Mouse (Mus musculus) kidney, adult 2 months (tissue): ENCODE data around the gene Pld1.

Experiments
- CTCF ChIP-seq: fragments of 200-500 bp; conservative IDR thresholded peaks from 2 replicates; pipeline ENCODE4 v1.5.1; 2011; ENCODE audit warnings: low read depth, mild to moderate bottlenecking, control low read depth, low read length, moderate library complexity, mixed read lengths; ENCODE audit not compliant: insufficient read depth, insufficient read length
- POLR2A ChIP-seq: fragments of 200-500 bp; IDR thresholded peaks from one replicate; pipeline ENCODE4 v1.6.1; 2011; ENCODE audit warnings: low read depth, low read length, control low read depth

DNA sequence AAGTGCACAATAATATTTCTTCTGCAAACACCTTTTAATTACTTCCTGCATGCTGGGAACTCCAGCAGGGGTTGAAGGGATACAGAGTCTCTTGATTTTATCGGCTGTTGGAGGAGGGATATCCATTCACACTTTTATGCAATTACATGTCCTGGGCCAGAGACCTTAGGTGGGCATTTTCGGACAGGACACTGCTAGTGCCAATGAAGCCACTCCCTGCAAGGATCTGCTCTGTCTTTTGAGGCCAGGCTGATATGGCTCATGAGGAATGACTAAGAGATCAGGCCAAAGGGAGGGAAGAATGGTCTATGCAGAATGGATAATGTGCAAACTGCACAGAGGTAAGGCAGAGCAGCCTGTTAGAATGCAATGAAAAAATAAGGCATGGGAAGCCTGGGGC is 145.8 kb downstream of the Pld1 start:
- TF ChIP-seq POLR2A, result no peak
- no peak for TF ChIP-seq CTCF
